Comparison of ENCODE assay signal across 16 mouse cellular contexts in genomic region chr12:16268621-16269165, GRCm38 (mm10).
DNase-seq lines count a peak whose midpoint lies in the region.
"Had no signal": no experiment of that assay in that cellular context is flagged by ENCODE, and none has a peak within 500 bp of the region (broad histone marks: within the 10 kb centered on the region; RNA-seq: fewer than 3 reads in every experiment).

No protein-coding gene starts in this region.

- peak; percentile 63 for DNase-seq in gastrocnemius, adult 18-20 months (ENCODE audit: low spot score)
- DNase-seq in gastrocnemius, postnatal 4 days (ENCODE audit: low spot score in 2 of 2), result no peak
- DNase-seq in heart, adult 8-10 months (ENCODE audit: low spot score), result peak; percentile 9
- no peak for DNase-seq in heart, postnatal 14 days
- peak; percentile 6 for DNase-seq in gastrocnemius, postnatal 14 days
- peak; percentile 65 for DNase-seq in skeletal muscle tissue, adult 2 months (ENCODE audit: low read depth, low spot score)
- DNase-seq in layer of hippocampus, adult 11-12 months (ENCODE audit: low spot score), result no peak
- DNase-seq: adrenal gland, postnatal 10 days; cerebellum, adult 8-10 months; cerebellum, postnatal 25 days; kidney, adult 9 months; kidney, postnatal 10 days; lung, embryonic 14.5 days; right cerebral cortex, postnatal 25 days; spleen, adult 18-20 months; thymus, postnatal 14 days had no signal

- intact Hi-C loops in heart, postnatal 14 days (cut with DNase I), result no loop called here
- intact Hi-C loops in gastrocnemius, postnatal 14 days (cut with DNase I; ENCODE audit: low total_unique reads), result no loop called here

Comparison
In these comparisons a context has a peak if more than half of its experiments do, and no peak if none do; other contexts are left out.
1. DNase-seq: peak in gastrocnemius, adult 18-20 months (single experiment), heart, adult 8-10 months (single experiment), gastrocnemius, postnatal 14 days (single experiment) and skeletal muscle tissue, adult 2 months (single experiment); none in gastrocnemius, postnatal 4 days (0 of 2), heart, postnatal 14 days (0 of 2) and layer of hippocampus, adult 11-12 months (single experiment).